Mouse (Mus musculus): Measurements from ENCODE around the gene Gm4353.

GRCm38 (mm10) chr7:116125671-116126070 is 41.2 kb upstream of the Gm4353 start:
- no peak for TF ChIP-seq GATA1 (IDR thresholded peaks at IDR 0.05; ENCODE audit: borderline replicate concordance, low read length)
- TF ChIP-seq FLI1 (IDR thresholded peaks at IDR 0.05; ENCODE audit: low read length): no peak

Data from megakaryocyte, embryonic 14.5 days (primary cell).